Mouse (Mus musculus) limb, embryonic 11.5 days (tissue): ENCODE measurements around the gene Samsn1. TPM values are rescaled to one million over a fixed set of nuclear protein-coding genes. Genes with fewer than 3 reads are reported as not detected.

Source experiments
- ATAC-seq: fragments of 200-750 bp; cut with Nextera tagmentation; 2 replicates; pipeline ENCODE4 v1.8.0; 2017; ENCODE audit warnings: low read depth; ENCODE audit not compliant: insufficient number of reproducible peaks, low FRiP score, low TSS enrichment
- DNase-seq: peaks from one replicate; pipeline ENCODE4 v3.0.0-alpha.2; 2015; ENCODE audit warnings: low spot score
- H3K27ac ChIP-seq: fragments of 300-500 bp; sonication (generic); replicated peaks from 2 replicates; pipeline ENCODE4 v1.5.1; 2014; ENCODE audit warnings: low read depth, mild to moderate bottlenecking, low read length
- H3K27me3 ChIP-seq: fragments of 300-500 bp; sonication (generic); 2 replicates; pipeline ENCODE4 v1.6.1; 2014; ENCODE audit warnings: mild to moderate bottlenecking, low read length, mixed read lengths; ENCODE audit not compliant: control insufficient read depth, insufficient read depth
- H3K36me3 ChIP-seq: fragments of 300-500 bp; sonication (generic); 2 replicates; pipeline ENCODE4 v1.6.1; 2014; ENCODE audit warnings: mild to moderate bottlenecking, low read length, moderate library complexity, mixed read lengths; ENCODE audit not compliant: control insufficient read depth, insufficient read depth
- H3K4me1 ChIP-seq: fragments of 300-500 bp; sonication (generic); 2 replicates; pipeline ENCODE4 v1.6.1; 2014; ENCODE audit warnings: low read length, mixed read lengths; ENCODE audit not compliant: control insufficient read depth, insufficient read depth
- H3K4me2 ChIP-seq: fragments of 300-500 bp; sonication (generic); 2 replicates; pipeline ENCODE4 v1.6.1; 2014; ENCODE audit warnings: low read depth, mild to moderate bottlenecking, moderate library complexity; ENCODE audit not compliant: severe bottlenecking
- H3K4me3 ChIP-seq: fragments of 300-500 bp; sonication (generic); 2 replicates; pipeline ENCODE4 v1.5.1; 2014; ENCODE audit warnings: low read depth, low read length
- H3K9ac ChIP-seq: fragments of 300-500 bp; sonication (generic); 2 replicates; pipeline ENCODE4 v1.6.1; 2014; ENCODE audit warnings: mild to moderate bottlenecking, low read length
- H3K9me3 ChIP-seq: fragments of 300-500 bp; sonication (generic); 2 replicates; pipeline ENCODE4 v1.6.1; 2016; ENCODE audit warnings: low read length; ENCODE audit not compliant: control insufficient read depth
- WGBS: fragments of 180-500 bp; shearing (Covaris S2); extraction: QIAGEN DNeasy Blood & Tissue Kit; methylation state at CpG from one replicate; pipeline ENCODE4 v1.1.7; 2014; 5-methylcytosine and 5-hydroxymethylcytosine counted together
- polyA plus RNA-seq: library from polyadenylated mRNA; unstranded; fragments of >200 nt; fragmentation: Nextera tagmentation; extraction: Ambion mirVana; gene quantifications from 2 replicates; pipeline ENCODE4 v1.2.1, GENCODE M21; 2014

Gene Samsn1
- polyA plus RNA-seq, 1 experiment from 2014 or later = 1.4 TPM

GRCm38 (mm10) chr16:75977798-75978197, 44.3 kb downstream of the Samsn1 start:
- no peak overlapping the region for H3K4me2 ChIP-seq
- no peaks in the 10 kb centered on the region for H3K27me3 ChIP-seq
- H3K9ac ChIP-seq = no peak overlapping the region
- H3K4me1 ChIP-seq = no peaks in the 10 kb centered on the region
- H3K4me3 ChIP-seq = no peak overlapping the region
- WGBS = 81% methylated on average over 5 of the region's 5 CpGs
- DNase-seq = no peak
- no peaks in the 10 kb centered on the region for H3K9me3 ChIP-seq
- no peak for ATAC-seq
- H3K27ac ChIP-seq = no peak overlapping the region
- H3K36me3 ChIP-seq = no peaks in the 10 kb centered on the region

GRCm38 (mm10) chr16:75975682-75976332, 46.3 kb downstream of the Samsn1 start:
- no peaks in the 10 kb centered on the region for H3K27me3 ChIP-seq
- H3K4me3 ChIP-seq = no peak overlapping the region
- H3K4me1 ChIP-seq = no peaks in the 10 kb centered on the region
- H3K4me2 ChIP-seq = no peak overlapping the region
- ATAC-seq = no peak
- H3K9ac ChIP-seq = no peak overlapping the region
- H3K9me3 ChIP-seq = no peaks in the 10 kb centered on the region
- no peak for DNase-seq
- WGBS = 42% methylated on average over 11 of the region's 11 CpGs
- no peak overlapping the region for H3K27ac ChIP-seq
- no peaks in the 10 kb centered on the region for H3K36me3 ChIP-seq

GRCm38 (mm10) chr16:75970266-75970998, 51.6 kb downstream of the Samsn1 start:
- Histone ChIP-seq H3K9ac (no peak overlapping the region), H3K4me3 (no peak overlapping the region), H3K9me3 (no peaks in the 10 kb centered on the region), H3K4me1 (no peaks in the 10 kb centered on the region), H3K27ac (no peak overlapping the region), H3K27me3 (no peaks in the 10 kb centered on the region), H3K4me2 (no peak overlapping the region), H3K36me3 (no peaks in the 10 kb centered on the region)
- 83% methylated on average over 6 of the region's 6 CpGs for WGBS
- ATAC-seq = no peak
- DNase-seq = no peak

GRCm38 (mm10) chr16:75962021-75962420, 60.1 kb downstream of the Samsn1 start:
- 78% methylated on average over 8 of the region's 8 CpGs for WGBS
- Histone ChIP-seq H3K27ac (no peak overlapping the region), H3K36me3 (no peaks in the 10 kb centered on the region), H3K4me3 (no peak overlapping the region), H3K9me3 (no peaks in the 10 kb centered on the region), H3K9ac (no peak overlapping the region), H3K4me1 (no peaks in the 10 kb centered on the region), H3K4me2 (no peak overlapping the region), H3K27me3 (no peaks in the 10 kb centered on the region)
- ATAC-seq (no peak), DNase-seq (no peak)

GRCm38 (mm10) chr16:75961487-75961886, 60.6 kb downstream of the Samsn1 start:
- no peak for DNase-seq
- Histone ChIP-seq H3K4me1 (no peaks in the 10 kb centered on the region), H3K36me3 (no peaks in the 10 kb centered on the region), H3K27me3 (no peaks in the 10 kb centered on the region), H3K4me3 (no peak overlapping the region), H3K4me2 (no peak overlapping the region), H3K9me3 (no peaks in the 10 kb centered on the region), H3K9ac (no peak overlapping the region), H3K27ac (no peak overlapping the region)
- WGBS = 58% methylated on average over 5 of the region's 5 CpGs
- ATAC-seq = no peak

GRCm38 (mm10) chr16:75961036-75961435, 61.0 kb downstream of the Samsn1 start:
- 92% methylated on average over 7 of the region's 7 CpGs for WGBS
- no peak overlapping the region for H3K4me3 ChIP-seq

GRCm38 (mm10) chr16:75933357-75933756, 88.7 kb downstream of the Samsn1 start:
- no peak for ATAC-seq
- no peaks in the 10 kb centered on the region for H3K4me1 ChIP-seq
- no peak overlapping the region for H3K4me3 ChIP-seq
- no peak overlapping the region for H3K4me2 ChIP-seq
- H3K9ac ChIP-seq = no peak overlapping the region
- H3K9me3 ChIP-seq = no peaks in the 10 kb centered on the region
- H3K27me3 ChIP-seq = no peaks in the 10 kb centered on the region
- no peak overlapping the region for H3K27ac ChIP-seq
- DNase-seq = no peak
- H3K36me3 ChIP-seq = no peaks in the 10 kb centered on the region

More at GRCm38 (mm10) chr16:75961036-75961435, 61.0 kb downstream of the Samsn1 start:
- H3K9me3 ChIP-seq = no peaks in the 10 kb centered on the region
- no peak for ATAC-seq
- no peaks in the 10 kb centered on the region for H3K27me3 ChIP-seq
- DNase-seq = no peak
- H3K4me2 ChIP-seq = no peak overlapping the region
- H3K4me1 ChIP-seq = no peaks in the 10 kb centered on the region
- no peak overlapping the region for H3K9ac ChIP-seq
- no peak overlapping the region for H3K27ac ChIP-seq
- H3K36me3 ChIP-seq = no peaks in the 10 kb centered on the region

- 82% methylated on average over 4 of the region's 4 CpGs for WGBS
- no peak for ATAC-seq
Observed at GRCm38 (mm10) chr16:75930222-75930553, 91.9 kb downstream of the Samsn1 start.

More at GRCm38 (mm10) chr16:75930222-75930553, 91.9 kb downstream of the Samsn1 start:
- DNase-seq = no peak
- Histone ChIP-seq H3K36me3 (no peaks in the 10 kb centered on the region), H3K4me2 (no peak overlapping the region), H3K9me3 (no peaks in the 10 kb centered on the region), H3K4me1 (no peaks in the 10 kb centered on the region), H3K4me3 (no peak overlapping the region), H3K27me3 (no peaks in the 10 kb centered on the region), H3K27ac (no peak overlapping the region), H3K9ac (no peak overlapping the region)
